Mouse (Mus musculus): ENCODE data around the gene Cdk11b. TPM values are rescaled to one million over a fixed set of nuclear protein-coding genes. Genes with fewer than 3 reads are reported as not detected.

The Cdk11b gene
- polyA plus RNA-seq, 1 experiment from 2014 or later, result 33.5 TPM

DNA sequence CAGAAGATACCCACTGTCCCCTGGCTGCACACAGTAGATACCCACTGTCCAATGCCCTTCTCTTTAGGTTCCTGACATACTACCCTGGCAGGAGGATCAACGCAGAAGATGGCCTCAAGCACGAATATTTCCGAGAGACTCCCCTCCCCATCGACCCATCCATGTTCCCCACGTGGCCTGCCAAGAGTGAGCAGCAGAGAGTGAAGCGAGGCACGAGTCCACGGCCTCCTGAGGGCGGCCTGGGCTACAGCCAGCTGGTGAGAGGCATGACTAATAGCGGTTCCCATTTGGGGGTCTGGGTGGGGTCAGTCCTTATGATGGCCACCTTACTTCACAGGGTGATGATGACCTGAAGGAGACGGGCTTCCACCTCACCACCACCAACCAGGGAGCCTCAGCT lies 24.7 kb downstream of the Cdk11b start:
- Histone ChIP-seq H3K4me3 (ENCODE audit: control insufficient read depth in 1 of 2, insufficient read depth in 1 of 2, low read depth in 1 of 2, low read length in 2 of 2) (no peak overlapping the region), H3K36me3 (ENCODE audit: control insufficient read depth, insufficient read depth, low read length) (peaks cover 65% of the 10 kb centered on the region), H3K9me3 (ENCODE audit: control insufficient read depth, low read length) (no peaks in the 10 kb centered on the region), H3K4me1 (ENCODE audit: control insufficient read depth in 2 of 2, insufficient read depth in 2 of 2, low read length in 2 of 2) (peaks cover 29% of the 10 kb centered on the region in 2 experiments), H3K27me3 (ENCODE audit: control insufficient read depth, insufficient read depth, low read length) (peaks cover 7% of the 10 kb centered on the region), H3K27ac (replicated peaks in 1 of 2; ENCODE audit: control insufficient read depth in 1 of 2, insufficient read depth in 1 of 2, low read depth in 2 of 2, low read length in 2 of 2) (no peak overlapping the region), H3K4me2 (ENCODE audit: low read length) (no peak overlapping the region), H3K9ac (ENCODE audit: low read length) (no peak overlapping the region)
- no peak for ATAC-seq (ENCODE audit: insufficient number of reproducible peaks, insufficient read depth, low FRiP score, low read depth)
- WGBS, result 92% methylated on average over 11 of the region's 11 CpGs

DNA sequence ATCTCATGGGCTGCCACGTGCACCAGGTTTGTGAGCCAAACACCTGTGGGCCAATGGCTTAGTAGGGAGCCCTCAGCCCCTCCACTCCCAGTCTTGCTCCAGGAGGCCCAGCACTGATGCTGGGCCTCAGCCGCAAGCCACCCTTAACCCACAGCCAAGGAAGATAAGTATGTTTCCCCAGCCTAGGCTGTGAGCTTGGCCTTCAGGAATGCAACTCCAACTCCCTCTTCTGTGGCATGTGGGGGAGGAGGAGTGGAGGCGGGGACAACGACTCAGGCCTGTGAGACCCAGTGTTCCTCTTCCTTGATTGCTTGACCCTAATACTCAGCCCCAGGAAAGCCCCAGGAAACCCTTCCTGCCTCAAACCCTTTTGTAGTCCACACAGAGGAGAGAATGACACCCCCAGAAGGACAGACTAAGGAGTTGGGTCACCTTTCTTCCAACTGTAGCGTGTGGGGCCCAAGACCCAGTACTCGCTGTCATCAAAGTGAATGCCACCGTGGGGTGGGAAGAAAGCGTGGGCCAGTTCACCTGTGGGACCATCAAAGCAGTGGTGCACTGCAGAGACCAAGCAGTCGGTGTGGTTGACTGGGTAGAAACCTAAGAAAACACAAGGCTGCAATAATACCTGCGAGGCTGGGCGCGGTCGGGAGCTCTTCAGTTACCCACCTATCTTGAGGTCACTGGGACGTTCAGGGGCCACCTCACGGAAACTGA lies 27.1 kb downstream of the Cdk11b start:
- peak; percentile 38 for ATAC-seq (ENCODE audit: insufficient number of reproducible peaks, insufficient read depth, low FRiP score, low read depth)
- 50% methylated on average over 15 of the region's 15 CpGs for WGBS
- Histone ChIP-seq H3K36me3 (ENCODE audit: control insufficient read depth, insufficient read depth, low read length) (peaks cover 51% of the 10 kb centered on the region), H3K4me2 (ENCODE audit: low read length) (peak overlapping the region; percentile 90), H3K9ac (ENCODE audit: low read length) (peak overlapping the region; percentile 80), H3K4me3 (ENCODE audit: control insufficient read depth in 1 of 2, insufficient read depth in 1 of 2, low read depth in 1 of 2, low read length in 2 of 2) (peak overlapping the region; percentile 57 to 64), H3K9me3 (ENCODE audit: control insufficient read depth, low read length) (no peaks in the 10 kb centered on the region), H3K27me3 (ENCODE audit: control insufficient read depth, insufficient read depth, low read length) (peaks cover 13% of the 10 kb centered on the region), H3K4me1 (ENCODE audit: control insufficient read depth in 2 of 2, insufficient read depth in 2 of 2, low read length in 2 of 2) (peaks cover 37 to 40% of the 10 kb centered on the region in 2 experiments), H3K27ac (replicated peaks in 1 of 2; ENCODE audit: control insufficient read depth in 1 of 2, insufficient read depth in 1 of 2, low read depth in 2 of 2, low read length in 2 of 2) (peak overlapping the region; percentile 76 to 87)

DNA sequence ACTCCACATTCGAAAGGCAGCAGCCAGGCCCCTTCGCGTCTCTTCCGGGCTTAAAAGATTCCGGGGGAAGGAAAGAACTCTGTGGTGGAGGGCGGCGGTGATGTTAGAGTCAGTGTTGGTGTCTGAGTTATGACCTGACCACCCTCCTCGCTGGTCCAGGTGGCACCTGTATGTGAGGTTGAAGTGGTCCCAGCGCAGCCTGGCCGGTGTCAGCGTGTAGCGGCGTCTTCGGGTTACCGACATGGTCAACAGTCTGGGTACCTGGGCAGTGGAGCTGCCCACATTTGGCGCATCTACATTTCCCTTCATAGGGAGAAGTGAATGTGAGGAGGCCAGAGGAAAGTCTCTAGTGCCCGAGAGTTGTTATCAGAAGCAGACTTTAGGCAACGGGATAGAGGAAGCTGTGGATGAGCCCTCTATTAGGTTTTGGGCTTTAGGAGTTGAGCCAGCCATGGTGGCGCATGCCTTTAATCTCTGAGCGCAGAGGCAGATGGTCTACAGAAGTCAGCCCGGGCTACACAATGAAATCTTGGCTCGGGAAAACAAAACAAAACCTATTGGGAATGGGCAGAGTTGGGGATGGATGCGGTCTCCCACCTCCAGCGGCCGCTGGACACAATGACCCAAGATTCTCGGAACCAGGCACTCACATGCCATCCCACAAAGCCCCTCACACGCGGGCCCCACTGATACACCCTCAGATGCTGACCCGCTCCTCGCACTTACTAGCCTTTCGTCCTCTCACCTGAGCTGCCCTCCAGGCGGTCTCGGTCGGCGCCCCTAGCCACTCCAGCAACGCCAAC lies 27.8 kb downstream of the Cdk11b start:
- peak overlapping the region; percentile 75 to 87 for H3K27ac ChIP-seq (replicated peaks in 1 of 2; ENCODE audit: control insufficient read depth in 1 of 2, insufficient read depth in 1 of 2, low read depth in 2 of 2, low read length in 2 of 2)
- H3K4me2 ChIP-seq (ENCODE audit: low read length), result peak overlapping the region; percentile 90
- no peaks in the 10 kb centered on the region for H3K9me3 ChIP-seq (ENCODE audit: control insufficient read depth, low read length)
- WGBS, result 24% methylated on average over 36 of the region's 36 CpGs
- H3K4me3 ChIP-seq (ENCODE audit: control insufficient read depth in 1 of 2, insufficient read depth in 1 of 2, low read depth in 1 of 2, low read length in 2 of 2), result peak overlapping the region; percentile 57 to 64
- ATAC-seq (ENCODE audit: insufficient number of reproducible peaks, insufficient read depth, low FRiP score, low read depth), result no peak
- H3K9ac ChIP-seq (ENCODE audit: low read length), result peak overlapping the region; percentile 80
- H3K36me3 ChIP-seq (ENCODE audit: control insufficient read depth, insufficient read depth, low read length), result peaks cover 50% of the 10 kb centered on the region
- H3K27me3 ChIP-seq (ENCODE audit: control insufficient read depth, insufficient read depth, low read length), result peaks cover 13% of the 10 kb centered on the region
- H3K4me1 ChIP-seq (ENCODE audit: control insufficient read depth in 2 of 2, insufficient read depth in 2 of 2, low read length in 2 of 2), result peaks cover 37 to 40% of the 10 kb centered on the region in 2 experiments

DNA sequence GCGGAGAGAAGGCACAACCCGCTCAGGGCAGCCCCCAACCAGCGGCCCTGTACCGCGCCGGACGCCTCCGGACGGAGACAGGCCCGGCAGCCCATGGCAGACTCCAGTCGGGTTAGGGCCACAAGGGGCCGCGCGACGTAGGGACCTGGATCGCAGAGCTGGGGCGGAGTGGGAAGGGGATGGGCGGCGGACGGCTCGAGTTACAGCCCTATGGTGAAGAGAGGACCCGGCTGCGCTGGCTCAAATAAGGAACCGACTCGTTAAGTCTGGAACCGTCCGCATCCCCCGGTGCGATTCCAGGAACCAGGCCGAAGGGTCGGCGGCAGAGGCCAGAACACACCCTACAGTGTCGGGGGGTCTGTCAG lies 28.4 kb downstream of the Cdk11b start, which contains the start of gene Mmp23:
Gene Mmp23, minus strand, starts transcription at position 299 of the 365 bp plus-strand sequence.
- ATAC-seq (ENCODE audit: insufficient number of reproducible peaks, insufficient read depth, low FRiP score, low read depth), result peak; percentile 41

DNA sequence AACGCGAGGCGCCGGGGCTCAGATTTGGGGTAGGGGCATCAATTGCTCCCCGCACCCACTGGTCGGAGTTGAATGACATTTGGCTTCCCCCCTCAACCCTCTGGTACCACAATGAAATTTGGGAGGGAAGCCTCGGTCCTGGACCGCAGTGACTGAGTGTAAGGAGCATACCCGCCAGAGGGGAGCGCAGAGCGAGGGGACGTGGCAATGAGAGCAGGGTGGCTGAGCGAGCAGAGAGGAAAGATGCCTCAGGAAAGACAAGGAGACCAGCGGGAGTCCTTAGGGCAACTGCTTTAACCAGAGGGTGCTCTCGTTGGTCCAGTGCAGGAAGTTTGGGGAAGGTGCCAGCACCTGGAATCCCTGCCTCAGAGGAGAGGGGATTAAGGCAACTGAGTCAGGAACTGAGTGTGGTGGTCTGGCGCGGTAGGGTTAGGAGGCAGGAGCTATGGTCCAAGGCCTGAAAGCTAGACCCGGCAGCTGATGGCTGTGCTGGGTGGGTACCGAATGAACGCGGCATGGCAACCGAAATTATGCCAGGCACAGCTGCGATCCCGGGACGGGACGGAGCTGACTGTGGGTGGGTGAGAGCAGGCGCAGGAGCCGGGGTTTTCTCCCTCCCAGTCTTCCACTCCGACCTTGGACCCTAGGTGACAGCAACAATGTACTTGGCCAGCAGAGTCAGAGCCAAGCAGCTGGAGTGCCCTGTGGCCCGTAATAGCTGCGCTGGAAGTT lies 29.0 kb downstream of the Cdk11b start:
- Histone ChIP-seq H3K27me3 (ENCODE audit: control insufficient read depth, insufficient read depth, low read length) (peaks cover 13% of the 10 kb centered on the region), H3K4me3 (ENCODE audit: control insufficient read depth in 1 of 2, insufficient read depth in 1 of 2, low read depth in 1 of 2, low read length in 2 of 2) (peak overlapping the region; percentile 57 to 64), H3K36me3 (ENCODE audit: control insufficient read depth, insufficient read depth, low read length) (peaks cover 47% of the 10 kb centered on the region), H3K4me1 (ENCODE audit: control insufficient read depth in 2 of 2, insufficient read depth in 2 of 2, low read length in 2 of 2) (peaks cover 37 to 40% of the 10 kb centered on the region in 2 experiments), H3K27ac (replicated peaks in 1 of 2; ENCODE audit: control insufficient read depth in 1 of 2, insufficient read depth in 1 of 2, low read depth in 2 of 2, low read length in 2 of 2) (peak overlapping the region; percentile 75 to 87), H3K9ac (ENCODE audit: low read length) (peak overlapping the region; percentile 80), H3K4me2 (ENCODE audit: low read length) (peak overlapping the region; percentile 90), H3K9me3 (ENCODE audit: control insufficient read depth, low read length) (no peaks in the 10 kb centered on the region)
- ATAC-seq (ENCODE audit: insufficient number of reproducible peaks, insufficient read depth, low FRiP score, low read depth), result no peak
- WGBS, result 1% methylated on average over 31 of the region's 31 CpGs

More for the DNA sequence above, 28.4 kb downstream of the Cdk11b start, which contains the start of gene Mmp23:
- Histone ChIP-seq H3K4me3 (ENCODE audit: control insufficient read depth in 1 of 2, insufficient read depth in 1 of 2, low read depth in 1 of 2, low read length in 2 of 2) (peak within 1 kb of the TSS; percentile 57 to 64), H3K27ac (replicated peaks in 1 of 2; ENCODE audit: control insufficient read depth in 1 of 2, insufficient read depth in 1 of 2, low read depth in 2 of 2, low read length in 2 of 2) (peak within 1 kb of the TSS; percentile 75 to 87), H3K4me1 (ENCODE audit: control insufficient read depth in 2 of 2, insufficient read depth in 2 of 2, low read length in 2 of 2) (peaks cover 37 to 40% of the 10 kb centered on the region in 2 experiments), H3K9me3 (ENCODE audit: control insufficient read depth, low read length) (no peaks in the 10 kb centered on the region), H3K36me3 (ENCODE audit: control insufficient read depth, insufficient read depth, low read length) (peaks cover 49% of the 10 kb centered on the region), H3K27me3 (ENCODE audit: control insufficient read depth, insufficient read depth, low read length) (peaks cover 13% of the 10 kb centered on the region), H3K9ac (ENCODE audit: low read length) (peak within 1 kb of the TSS; percentile 80), H3K4me2 (ENCODE audit: low read length) (peak within 1 kb of the TSS; percentile 90)
- WGBS, result under 1% methylated on average over 33 of the region's 33 CpGs

DNA sequence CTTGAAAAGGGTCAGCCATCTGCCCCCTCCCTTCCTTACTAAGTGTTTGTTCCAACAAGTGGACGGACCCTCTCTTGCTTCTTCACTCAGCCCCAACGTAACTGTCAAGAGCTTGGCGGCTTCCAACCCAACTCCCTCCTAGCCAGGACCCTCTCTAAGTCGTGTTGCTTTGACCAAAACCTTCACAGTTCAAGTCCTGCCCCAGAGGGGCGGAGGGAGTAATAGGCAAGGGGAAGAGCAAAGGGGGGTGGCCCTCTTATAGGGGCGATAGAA lies 29.5 kb downstream of the Cdk11b start:
- Histone ChIP-seq H3K27me3 (ENCODE audit: control insufficient read depth, insufficient read depth, low read length) (peaks cover 13% of the 10 kb centered on the region), H3K9ac (ENCODE audit: low read length) (peak overlapping the region; percentile 80), H3K4me1 (ENCODE audit: control insufficient read depth in 2 of 2, insufficient read depth in 2 of 2, low read length in 2 of 2) (peaks cover 37 to 40% of the 10 kb centered on the region in 2 experiments), H3K9me3 (ENCODE audit: control insufficient read depth, low read length) (no peaks in the 10 kb centered on the region), H3K36me3 (ENCODE audit: control insufficient read depth, insufficient read depth, low read length) (peaks cover 47% of the 10 kb centered on the region), H3K4me2 (ENCODE audit: low read length) (peak overlapping the region; percentile 90), H3K4me3 (ENCODE audit: control insufficient read depth in 1 of 2, insufficient read depth in 1 of 2, low read depth in 1 of 2, low read length in 2 of 2) (peak overlapping the region; percentile 57 to 64; a peak in 3 of 4 replicates), H3K27ac (replicated peaks in 1 of 2; ENCODE audit: control insufficient read depth in 1 of 2, insufficient read depth in 1 of 2, low read depth in 2 of 2, low read length in 2 of 2) (peak overlapping the region in 1 of 2 experiments; percentile 87; a peak in 2 of 4 replicates)
- 3% methylated on average over 6 of the region's 6 CpGs for WGBS
- no peak for ATAC-seq (ENCODE audit: insufficient number of reproducible peaks, insufficient read depth, low FRiP score, low read depth)
